Mouse (Mus musculus): ENCODE results near the gene Gcnt7. TPM values are rescaled to one million over a fixed set of nuclear protein-coding genes. Genes with fewer than 3 reads are reported as not detected.
A peak's percentile ranks its signal among the peaks of the same experiment; 100 is the strongest.

Gene Gcnt7
- polyA plus RNA-seq, 1 experiment from 2014 or later = 0.40 TPM

GRCm38 (mm10) chr2:172439843-172440639, 18.4 kb downstream of the Gcnt7 start, which contains the start of gene Rtf2:
Rtf2 (plus strand) TSS chr2:172440556.
- ATAC-seq = peak; percentile 95
- peak; percentile 18; the same call in 1 of the 2 replicates for TF ChIP-seq CTCF (IDR thresholded peaks at IDR 0.05; ENCODE audit: low read depth)
- TF ChIP-seq EP300 (IDR thresholded peaks at IDR 0.05; ENCODE audit: low read depth) = peak; percentile 77
- Histone ChIP-seq H3K27me3 (ENCODE audit: insufficient read depth, low read length) (no peaks in the 10 kb centered on the region), H3K4me3 (ENCODE audit: low read depth, low read length) (peak within 1 kb of the TSS; percentile 79), H3K9me3 (ENCODE audit: low read length) (no peaks in the 10 kb centered on the region), H3K4me2 (ENCODE audit: low read depth, low read length) (peak within 1 kb of the TSS; percentile 90), H3K36me3 (replicated peaks; ENCODE audit: insufficient read depth, low read length) (peaks cover 8% of the 10 kb centered on the region; the same call in 1 of the 2 replicates), H3K27ac (ENCODE audit: low read depth) (peak within 1 kb of the TSS; percentile 91), H3K9ac (replicated peaks) (peak within 1 kb of the TSS; percentile 89), H3K4me1 (ENCODE audit: insufficient read depth) (peaks cover 26% of the 10 kb centered on the region)
- whole genome bisulfite sequencing (ENCODE audit: insufficient replicate concordance) = 3% methylated on average over 35 of the region's 35 CpGs
- peak; percentile 99 for DNase-seq

- DNase-seq (no peak), ATAC-seq (no peak)
- H3K4me1 ChIP-seq (ENCODE audit: insufficient read depth) = peaks cover 23% of the 10 kb centered on the region
- 28% methylated on average over 16 of the region's 16 CpGs for WGBS (ENCODE audit: insufficient replicate concordance)
- H3K27ac ChIP-seq (ENCODE audit: low read depth) = peak overlapping the region; percentile 44
- H3K4me2 ChIP-seq (ENCODE audit: low read depth, low read length) = no peak overlapping the region
- H3K9me3 ChIP-seq (ENCODE audit: low read length) = no peaks in the 10 kb centered on the region
- no peak overlapping the region for H3K4me3 ChIP-seq (ENCODE audit: low read depth, low read length)
- no peaks in the 10 kb centered on the region for H3K36me3 ChIP-seq (replicated peaks; ENCODE audit: insufficient read depth, low read length)
- H3K27me3 ChIP-seq (ENCODE audit: insufficient read depth, low read length) = no peaks in the 10 kb centered on the region
- TF ChIP-seq EP300 (IDR thresholded peaks at IDR 0.05; ENCODE audit: low read depth) (no peak), CTCF (IDR thresholded peaks at IDR 0.05; ENCODE audit: low read depth) (no peak)
- H3K9ac ChIP-seq (replicated peaks) = no peak overlapping the region
Measured at GRCm38 (mm10) chr2:172437371-172437952, 20.9 kb downstream of the Gcnt7 start.

GRCm38 (mm10) chr2:172433746-172434145, 24.6 kb downstream of the Gcnt7 start:
- H3K36me3 ChIP-seq (replicated peaks; ENCODE audit: insufficient read depth, low read length) = no peaks in the 10 kb centered on the region
- DNase-seq (no peak), ATAC-seq (peak; percentile 38)
- 33% methylated on average over 5 of the region's 5 CpGs for WGBS (ENCODE audit: insufficient replicate concordance)
- H3K27ac ChIP-seq (ENCODE audit: low read depth) = no peak overlapping the region
- 0 out of 2 replicates have a peak, but pooled peaks cover 5% of the 10 kb centered on the region for H3K4me1 ChIP-seq (ENCODE audit: insufficient read depth)
- no peak overlapping the region for H3K9ac ChIP-seq (replicated peaks)
- no peak overlapping the region for H3K4me3 ChIP-seq (ENCODE audit: low read depth, low read length)
- peak overlapping the region; percentile 30; the same call in 1 of the 2 replicates for H3K4me2 ChIP-seq (ENCODE audit: low read depth, low read length)
- H3K9me3 ChIP-seq (ENCODE audit: low read length) = no peaks in the 10 kb centered on the region
- no peak for TF ChIP-seq EP300 (IDR thresholded peaks at IDR 0.05; ENCODE audit: low read depth)
- TF ChIP-seq CTCF (IDR thresholded peaks at IDR 0.05; ENCODE audit: low read depth) = no peak
- H3K27me3 ChIP-seq (ENCODE audit: insufficient read depth, low read length) = no peaks in the 10 kb centered on the region

GRCm38 (mm10) chr2:172430609-172431008, 27.8 kb downstream of the Gcnt7 start:
- H3K36me3 ChIP-seq (replicated peaks; ENCODE audit: insufficient read depth, low read length) = no peaks in the 10 kb centered on the region
- no peak for TF ChIP-seq EP300 (IDR thresholded peaks at IDR 0.05; ENCODE audit: low read depth)
- peak; percentile 26; the same call in 1 of the 2 replicates for TF ChIP-seq CTCF (IDR thresholded peaks at IDR 0.05; ENCODE audit: low read depth)
- H3K9me3 ChIP-seq (ENCODE audit: low read length) = no peaks in the 10 kb centered on the region
- H3K4me1 ChIP-seq (ENCODE audit: insufficient read depth) = no peaks in the 10 kb centered on the region
- no peak overlapping the region for H3K27ac ChIP-seq (ENCODE audit: low read depth)
- DNase-seq (no peak), ATAC-seq (peak; percentile 76)
- H3K4me3 ChIP-seq (ENCODE audit: low read depth, low read length) = no peak overlapping the region
- no peaks in the 10 kb centered on the region for H3K27me3 ChIP-seq (ENCODE audit: insufficient read depth, low read length)
- no peak overlapping the region for H3K9ac ChIP-seq (replicated peaks)
- WGBS (ENCODE audit: insufficient replicate concordance) = 50% methylated on average over 1 of the region's 1 CpGs
- H3K4me2 ChIP-seq (ENCODE audit: low read depth, low read length) = no peak overlapping the region

- TF ChIP-seq CTCF (IDR thresholded peaks at IDR 0.05; ENCODE audit: low read depth) (no peak), EP300 (IDR thresholded peaks at IDR 0.05; ENCODE audit: low read depth) (no peak)
- no peaks in the 10 kb centered on the region for H3K27me3 ChIP-seq (ENCODE audit: insufficient read depth, low read length)
- no peak for ATAC-seq
- peaks cover under 1% of the 10 kb centered on the region; the same call in 1 of the 2 replicates for H3K4me1 ChIP-seq (ENCODE audit: insufficient read depth)
- H3K27ac ChIP-seq (ENCODE audit: low read depth) = no peak overlapping the region
- no peaks in the 10 kb centered on the region for H3K36me3 ChIP-seq (replicated peaks; ENCODE audit: insufficient read depth, low read length)
- DNase-seq = no peak
- WGBS (ENCODE audit: insufficient replicate concordance) = 78% methylated on average over 5 of the region's 5 CpGs
- H3K4me3 ChIP-seq (ENCODE audit: low read depth, low read length) = no peak overlapping the region
- H3K9ac ChIP-seq (replicated peaks) = no peak overlapping the region
- H3K4me2 ChIP-seq (ENCODE audit: low read depth, low read length) = no peak overlapping the region
- no peaks in the 10 kb centered on the region for H3K9me3 ChIP-seq (ENCODE audit: low read length)
Measured at GRCm38 (mm10) chr2:172418208-172418607, 40.2 kb downstream of the Gcnt7 start.

- Histone ChIP-seq H3K9me3 (ENCODE audit: low read length) (no peaks in the 10 kb centered on the region), H3K36me3 (replicated peaks; ENCODE audit: insufficient read depth, low read length) (no peaks in the 10 kb centered on the region), H3K27me3 (ENCODE audit: insufficient read depth, low read length) (no peaks in the 10 kb centered on the region), H3K4me1 (ENCODE audit: insufficient read depth) (peaks cover 6% of the 10 kb centered on the region; the same call in 1 of the 2 replicates), H3K27ac (ENCODE audit: low read depth) (no peak overlapping the region), H3K4me3 (ENCODE audit: low read depth, low read length) (no peak overlapping the region), H3K9ac (replicated peaks) (no peak overlapping the region), H3K4me2 (ENCODE audit: low read depth, low read length) (no peak overlapping the region)
- DNase-seq = no peak
- TF ChIP-seq EP300 (IDR thresholded peaks at IDR 0.05; ENCODE audit: low read depth) (no peak), CTCF (IDR thresholded peaks at IDR 0.05; ENCODE audit: low read depth) (no peak)
- ATAC-seq = no peak
- 75% methylated on average over 5 of the region's 5 CpGs for WGBS (ENCODE audit: insufficient replicate concordance)
Measured at GRCm38 (mm10) chr2:172416876-172417275, 41.5 kb downstream of the Gcnt7 start.
